Mouse (Mus musculus) stomach, embryonic 16.5 days (tissue): ENCODE measurements at regions not wholly inside any gene's neighbourhood (a gene's known extent, or its start where the extent isn't known, plus 50 kb on each side); places are given as distances from the start of the nearest gene placed in this dataset.

ENCODE experiments used
- ATAC-seq: fragments of 200-750 bp; cut with Nextera tagmentation; 2 replicates; pipeline ENCODE4 v1.8.0; 2017; ENCODE audit warnings: moderate number of reproducible peaks, moderate TSS enrichment; ENCODE audit not compliant: insufficient read depth, low FRiP score
- H3K27ac ChIP-seq: fragments of 300-500 bp; sonication (generic); 2 replicates; pipeline ENCODE4 v1.5.1; 2014; ENCODE audit warnings: low read length
- H3K27me3 ChIP-seq: fragments of 300-500 bp; sonication (generic); 2 replicates; pipeline ENCODE4 v1.6.1; 2014; ENCODE audit warnings: low read length, control low read depth, mixed read lengths; ENCODE audit not compliant: control insufficient read depth, insufficient read depth
- H3K36me3 ChIP-seq: fragments of 300-500 bp; sonication (generic); 2 replicates; pipeline ENCODE4 v1.6.1; 2014; ENCODE audit warnings: low read length; ENCODE audit not compliant: control insufficient read depth, insufficient read depth
- H3K4me1 ChIP-seq: fragments of 300-500 bp; sonication (generic); 2 replicates; pipeline ENCODE4 v1.6.1; 2014; ENCODE audit warnings: low read length, control low read depth, mixed read lengths; ENCODE audit not compliant: control insufficient read depth, insufficient read depth
- H3K4me2 ChIP-seq: fragments of 300-500 bp; sonication (generic); 2 replicates; pipeline ENCODE4 v1.6.1; 2014; ENCODE audit warnings: low read depth, low read length, mixed read lengths
- H3K4me3 ChIP-seq: fragments of 300-500 bp; sonication (generic); replicated peaks from 2 replicates; pipeline ENCODE4 v1.5.1; 2014; ENCODE audit warnings: mild to moderate bottlenecking, low read length
- H3K9ac ChIP-seq: fragments of 300-500 bp; sonication (generic); 2 replicates; pipeline ENCODE4 v1.6.1; 2014; ENCODE audit warnings: low read length
- H3K9me3 ChIP-seq: fragments of 300-500 bp; sonication (generic); replicated peaks from 2 replicates; pipeline ENCODE4 v1.6.1; 2016; ENCODE audit warnings: low read length, control low read depth; ENCODE audit not compliant: control insufficient read depth
- WGBS: fragments of 180-500 bp; shearing (Covaris S2); extraction: QIAGEN DNeasy Blood & Tissue Kit; methylation state at CpG from one replicate; pipeline ENCODE4 v1.1.7; 2014; 5-methylcytosine and 5-hydroxymethylcytosine counted together

DNA sequence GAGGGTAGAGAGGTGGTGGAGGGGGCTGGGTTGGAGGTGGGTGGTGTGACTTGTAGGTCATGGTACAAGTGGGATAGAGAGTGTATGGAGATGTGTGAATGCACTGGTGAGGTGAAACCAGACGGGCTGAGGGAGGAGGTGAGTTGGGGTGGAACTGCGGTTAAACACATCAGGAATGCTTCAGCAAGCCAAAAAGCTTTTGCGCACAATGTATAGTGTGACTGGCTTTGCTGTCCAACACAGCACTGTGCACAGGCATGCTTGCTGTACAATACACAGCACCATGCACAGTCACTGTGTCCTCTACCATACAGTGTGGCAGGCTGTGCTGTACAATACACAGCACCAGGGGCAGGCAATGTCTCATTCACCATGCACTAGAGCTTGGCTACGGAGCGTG, 223.6 kb downstream of the Eipr1 start:
- Histone ChIP-seq H3K27ac (no peak overlapping the region), H3K9me3 (0 out of 2 replicates have a peak, but pooled peaks cover 3% of the 10 kb centered on the region), H3K4me2 (no peak overlapping the region), H3K9ac (no peak overlapping the region), H3K27me3 (no peaks in the 10 kb centered on the region), H3K36me3 (no peaks in the 10 kb centered on the region), H3K4me1 (no peaks in the 10 kb centered on the region), H3K4me3 (no peak overlapping the region)
- ATAC-seq = no peak
- 85% methylated on average over 5 of the region's 5 CpGs for WGBS

DNA sequence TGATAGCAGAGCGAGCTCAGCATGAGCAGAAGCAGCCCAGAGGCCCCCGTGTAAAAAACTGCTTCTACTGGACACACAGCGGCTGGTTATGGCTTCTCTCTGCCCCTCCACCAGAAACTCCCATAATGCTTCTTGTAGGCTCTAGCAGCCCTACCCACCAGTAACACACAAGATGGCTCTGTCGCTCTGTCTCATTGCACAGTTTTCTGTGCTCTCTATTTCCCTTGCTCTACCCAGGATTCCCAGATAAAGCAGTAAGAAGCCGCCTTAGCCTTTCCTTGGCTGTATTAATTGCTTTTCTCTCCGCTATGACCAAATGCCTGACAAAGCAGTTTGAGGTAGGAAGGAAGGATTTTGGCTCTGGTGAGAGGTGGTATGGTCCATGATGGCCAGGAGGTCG, 228.1 kb downstream of the Eipr1 start:
- Histone ChIP-seq H3K4me1 (no peaks in the 10 kb centered on the region), H3K9ac (no peak overlapping the region), H3K27me3 (no peaks in the 10 kb centered on the region), H3K9me3 (no peaks in the 10 kb centered on the region), H3K27ac (no peak overlapping the region), H3K4me2 (no peak overlapping the region), H3K4me3 (no peak overlapping the region), H3K36me3 (no peaks in the 10 kb centered on the region)
- 77% methylated on average over 7 of the region's 7 CpGs for WGBS
- no peak for ATAC-seq

DNA sequence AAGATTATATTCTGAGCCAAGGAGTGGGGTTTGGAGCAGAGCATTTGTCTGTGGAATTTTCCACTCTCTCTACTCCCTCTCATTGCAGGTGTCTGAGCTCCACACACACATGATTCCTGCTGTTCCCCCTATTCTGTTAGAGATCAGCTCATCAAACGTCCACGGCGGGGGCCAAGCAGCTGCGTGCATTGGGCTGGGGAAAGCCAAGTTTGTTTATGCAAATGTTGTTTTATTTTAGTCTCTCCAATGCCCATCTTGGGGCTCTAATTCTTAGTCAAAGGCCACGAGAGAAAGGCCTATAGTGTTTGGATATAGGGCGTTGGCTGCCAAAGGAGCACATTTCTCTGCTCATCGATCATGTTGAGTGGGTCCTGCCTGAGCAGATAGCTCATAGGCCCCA, 234.6 kb downstream of the Eipr1 start:
- WGBS = 47% methylated on average over 7 of the region's 7 CpGs
- Histone ChIP-seq H3K9ac (no peak overlapping the region), H3K4me1 (no peaks in the 10 kb centered on the region), H3K4me2 (no peak overlapping the region), H3K27ac (no peak overlapping the region), H3K36me3 (no peaks in the 10 kb centered on the region), H3K9me3 (no peaks in the 10 kb centered on the region), H3K4me3 (no peak overlapping the region), H3K27me3 (no peaks in the 10 kb centered on the region)
- no peak for ATAC-seq

DNA sequence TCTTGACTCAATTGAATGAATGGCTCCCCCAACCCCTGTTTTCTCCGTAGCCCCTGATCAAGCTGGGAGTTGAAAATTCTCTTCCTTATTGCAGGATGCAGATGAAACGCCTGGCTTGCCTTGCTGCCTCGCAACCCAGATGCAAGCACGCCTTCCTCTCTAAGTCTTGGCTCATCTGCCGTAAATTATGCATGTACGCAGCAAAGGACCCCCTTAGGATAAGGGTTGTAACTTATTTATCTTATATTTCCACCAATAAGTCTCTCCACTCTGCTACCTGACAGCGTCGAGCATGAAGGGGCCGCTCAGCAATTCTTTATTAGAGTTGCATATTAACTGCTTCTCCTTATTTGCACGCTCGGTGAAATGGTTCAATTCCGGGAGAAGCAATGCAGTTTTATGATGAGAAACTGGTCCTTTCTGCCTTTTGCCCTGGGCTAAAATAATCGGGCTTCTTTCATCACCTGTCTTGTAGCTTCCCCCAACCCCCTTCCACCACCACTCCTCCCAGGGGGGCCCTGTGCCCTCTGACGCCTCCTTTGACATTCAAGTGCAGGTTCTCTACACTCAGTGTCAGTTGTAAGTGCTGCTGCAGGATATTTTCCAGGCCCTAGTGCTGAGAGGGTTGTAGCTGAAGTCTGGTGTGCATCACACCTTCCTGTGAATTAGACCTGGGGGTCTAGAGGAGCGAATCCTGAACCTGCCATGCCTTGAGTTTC, 246.0 kb downstream of the Eipr1 start:
- Histone ChIP-seq H3K4me1 (peaks cover 9% of the 10 kb centered on the region; the same call in 1 of the 2 replicates), H3K4me2 (no peak overlapping the region), H3K36me3 (no peaks in the 10 kb centered on the region), H3K4me3 (no peak overlapping the region), H3K27me3 (no peaks in the 10 kb centered on the region), H3K27ac (no peak overlapping the region), H3K9ac (no peak overlapping the region), H3K9me3 (no peaks in the 10 kb centered on the region)
- ATAC-seq = no peak
- WGBS = 60% methylated on average over 15 of the region's 15 CpGs

DNA sequence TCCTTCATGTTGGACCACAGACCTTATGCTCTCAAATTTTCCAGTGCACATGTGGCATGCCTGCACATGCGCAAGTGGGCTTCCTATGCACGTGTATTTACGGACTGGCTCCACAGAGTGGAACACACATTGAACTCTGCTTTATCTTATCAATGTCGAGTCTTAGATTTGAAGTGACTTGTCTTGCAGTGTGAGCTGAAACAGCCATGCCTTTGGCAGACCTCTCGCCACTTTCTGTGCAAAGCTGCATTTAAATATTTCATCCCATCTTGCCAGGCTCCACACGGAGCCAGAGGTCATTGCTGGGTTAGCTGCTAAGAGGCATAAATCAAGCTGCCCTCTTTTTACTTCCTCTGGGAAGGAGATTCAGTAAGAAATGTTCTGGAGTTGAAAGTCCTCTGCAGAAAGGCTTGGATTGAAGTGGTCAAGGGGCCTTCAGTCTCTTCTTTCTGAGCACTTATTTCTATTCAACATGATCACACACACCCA, 248.4 kb downstream of the Eipr1 start:
- WGBS = 22% methylated on average over 6 of the region's 6 CpGs
- ATAC-seq = 0 out of 2 replicates have a peak, but pooled peaks have one; percentile 13
- no peak overlapping the region; the same call in 1 of the 2 replicates for H3K27ac ChIP-seq

DNA sequence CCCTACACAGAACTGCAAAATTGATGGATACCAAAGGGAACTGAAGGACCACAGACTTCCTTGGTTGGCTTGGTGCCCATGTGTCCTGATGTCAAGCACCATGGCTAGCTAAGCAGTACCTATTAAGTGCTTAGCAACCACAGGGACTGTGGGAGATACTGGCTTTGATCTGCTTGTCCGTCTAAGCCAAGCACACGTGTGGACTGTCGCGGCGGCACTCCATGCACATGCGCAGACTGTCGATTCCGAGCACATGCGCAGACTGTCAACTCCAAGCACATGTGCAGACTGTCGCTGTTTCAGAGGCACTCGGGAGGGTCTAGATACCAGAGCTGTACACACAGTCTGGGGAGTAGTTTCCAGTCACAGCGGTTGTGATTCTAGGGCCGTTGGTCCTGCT, 252.9 kb downstream of the Eipr1 start:
- H3K4me3 ChIP-seq = no peak overlapping the region
- no peaks in the 10 kb centered on the region for H3K36me3 ChIP-seq
- no peaks in the 10 kb centered on the region for H3K9me3 ChIP-seq
- WGBS = 88% methylated on average over 13 of the region's 13 CpGs
- H3K27me3 ChIP-seq = no peaks in the 10 kb centered on the region
- no peak overlapping the region for H3K9ac ChIP-seq
- H3K27ac ChIP-seq = no peak overlapping the region
- ATAC-seq = no peak
- no peak overlapping the region for H3K4me2 ChIP-seq
- peaks cover 9% of the 10 kb centered on the region; the same call in 1 of the 2 replicates for H3K4me1 ChIP-seq

More for the DNA sequence above, 248.4 kb downstream of the Eipr1 start:
- Histone ChIP-seq H3K4me2 (no peak overlapping the region), H3K27me3 (no peaks in the 10 kb centered on the region), H3K9ac (no peak overlapping the region), H3K4me3 (no peak overlapping the region), H3K36me3 (no peaks in the 10 kb centered on the region), H3K9me3 (no peaks in the 10 kb centered on the region), H3K4me1 (peaks cover 9% of the 10 kb centered on the region; the same call in 1 of the 2 replicates)

DNA sequence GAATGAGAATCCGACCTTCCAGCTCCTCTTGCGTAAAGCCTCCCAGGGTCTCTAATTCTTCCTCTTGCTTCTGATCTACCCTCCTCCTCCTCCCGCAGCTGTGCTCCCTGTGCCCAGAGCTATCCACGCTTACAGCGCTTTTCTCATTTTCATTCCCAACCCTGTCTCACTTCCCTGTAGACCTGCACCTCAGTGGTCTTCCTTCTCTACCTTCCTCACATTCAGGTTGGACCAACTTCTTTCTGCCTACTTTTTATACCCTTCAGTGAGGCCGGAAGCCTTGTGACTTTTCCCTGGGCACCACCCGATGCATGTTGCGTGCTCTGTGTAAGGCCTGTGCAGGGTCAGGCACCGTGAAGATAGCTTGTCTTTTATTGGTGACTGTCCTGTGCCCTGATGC, 263.0 kb downstream of the Eipr1 start:
- 88% methylated on average over 9 of the region's 9 CpGs for WGBS
- H3K27me3 ChIP-seq = no peaks in the 10 kb centered on the region
- H3K9ac ChIP-seq = no peak overlapping the region
- H3K9me3 ChIP-seq = no peaks in the 10 kb centered on the region
- no peak overlapping the region for H3K4me3 ChIP-seq
- H3K36me3 ChIP-seq = no peaks in the 10 kb centered on the region
- no peak for ATAC-seq
- no peak overlapping the region for H3K4me2 ChIP-seq
- H3K27ac ChIP-seq = no peak overlapping the region
- no peaks in the 10 kb centered on the region for H3K4me1 ChIP-seq

DNA sequence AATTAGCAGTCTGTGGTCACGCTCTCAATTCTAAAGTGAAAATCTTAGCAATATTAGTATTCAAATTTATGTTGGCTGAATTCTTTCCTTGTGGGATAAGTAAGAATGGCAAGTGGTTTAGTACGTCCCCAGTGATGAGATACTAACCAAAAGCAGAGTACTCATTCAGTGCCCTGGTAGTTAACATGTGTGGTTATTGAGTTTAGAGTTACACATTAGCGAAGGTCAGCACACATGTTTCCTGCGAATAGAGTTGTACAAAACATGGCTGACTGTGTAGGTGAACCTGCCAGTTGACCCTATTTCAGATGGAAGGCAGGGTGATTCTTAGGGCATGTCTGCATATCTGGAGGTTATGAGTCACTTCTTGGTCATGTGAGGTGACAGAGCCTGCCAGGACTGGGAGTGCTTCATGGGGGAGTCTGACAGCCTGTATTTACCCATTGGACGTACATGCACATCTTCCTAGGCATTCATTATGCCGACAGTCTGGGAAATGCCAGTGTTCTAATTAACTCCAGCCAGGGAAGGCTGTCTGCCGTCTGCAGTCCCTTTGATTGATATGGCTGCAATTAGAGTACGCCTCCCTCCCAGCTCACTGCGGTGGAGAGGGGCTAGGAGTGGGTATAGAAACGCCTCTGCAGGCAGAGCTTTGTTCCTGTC, 263.7 kb downstream of the Eipr1 start:
- no peak overlapping the region for H3K4me3 ChIP-seq
- no peak overlapping the region for H3K27ac ChIP-seq
- ATAC-seq = no peak
- no peak overlapping the region for H3K4me2 ChIP-seq
- WGBS = 35% methylated on average over 10 of the region's 10 CpGs
- no peak overlapping the region for H3K9ac ChIP-seq
- no peaks in the 10 kb centered on the region for H3K4me1 ChIP-seq
- H3K27me3 ChIP-seq = no peaks in the 10 kb centered on the region
- no peaks in the 10 kb centered on the region for H3K36me3 ChIP-seq
- H3K9me3 ChIP-seq = no peaks in the 10 kb centered on the region

DNA sequence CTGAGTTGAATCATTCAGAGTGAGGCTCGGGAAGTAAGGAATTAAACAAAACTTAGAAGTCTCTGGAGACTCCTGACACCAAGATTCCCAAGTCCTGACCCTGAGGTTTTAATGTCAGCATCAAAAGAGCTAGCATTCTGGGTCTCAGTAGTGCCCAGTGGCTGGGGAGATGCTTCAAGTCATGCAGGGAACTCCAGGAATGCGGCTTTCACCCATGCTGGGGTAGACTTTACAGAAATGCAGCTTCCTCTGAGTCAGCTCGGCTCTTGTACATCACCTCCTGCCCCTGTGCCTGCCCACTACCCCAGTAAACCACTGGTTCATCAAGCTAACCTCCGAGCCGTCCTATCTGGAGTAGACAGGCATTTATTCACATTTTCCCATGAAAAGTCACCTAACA, 269.5 kb downstream of the Eipr1 start:
- H3K9me3 ChIP-seq = no peaks in the 10 kb centered on the region
- 61% methylated on average over 5 of the region's 5 CpGs for WGBS
- no peak overlapping the region for H3K4me3 ChIP-seq
- H3K9ac ChIP-seq = no peak overlapping the region
- H3K27ac ChIP-seq = no peak overlapping the region
- no peaks in the 10 kb centered on the region for H3K36me3 ChIP-seq
- H3K4me1 ChIP-seq = no peaks in the 10 kb centered on the region
- H3K4me2 ChIP-seq = no peak overlapping the region
- ATAC-seq = no peak
- no peaks in the 10 kb centered on the region for H3K27me3 ChIP-seq
